ENCODE assay signal across 8 mouse cellular contexts in genomic region chr19:41913774-41914591, GRCm38 (mm10). TPM values are rescaled to one million over a fixed set of nuclear protein-coding genes. Genes with fewer than 3 reads are reported as not detected.
A peak's percentile ranks its signal among the peaks of the same experiment; 100 is the strongest.
DNase-seq lines count a peak whose midpoint lies in the region; ATAC-seq lines count a peak whose summit lies in the region.

No protein-coding gene starts in this region.

- H3K27ac ChIP-seq in heart, embryonic 16.5 days (ENCODE audit: low read length): peak overlapping the region; percentile 96
- no peak overlapping the region for H3K27ac ChIP-seq in hindbrain, embryonic 14.5 days
- H3K27ac ChIP-seq in midbrain, embryonic 14.5 days (replicated peaks; ENCODE audit: low read depth, low read length): no peak overlapping the region

- H3K36me3 ChIP-seq in heart, embryonic 16.5 days (ENCODE audit: control insufficient read depth, insufficient read depth): peaks cover 33% of the 10 kb centered on the region
- H3K36me3 ChIP-seq in hindbrain, embryonic 14.5 days (replicated peaks; ENCODE audit: control insufficient read depth, insufficient read depth): peaks cover 24% of the 10 kb centered on the region
- H3K36me3 ChIP-seq in midbrain, embryonic 14.5 days (ENCODE audit: control insufficient read depth, insufficient read depth, low read length): peaks cover 31% of the 10 kb centered on the region

- ATAC-seq in heart, embryonic 16.5 days (replicated peaks; ENCODE audit: extremely low read depth, insufficient read depth, low FRiP score): no peak
- ATAC-seq in hindbrain, embryonic 14.5 days (ENCODE audit: low FRiP score): no peak
- ATAC-seq in midbrain, embryonic 14.5 days (ENCODE audit: low FRiP score, low TSS enrichment): no peak
- no peak for ATAC-seq in CD4-positive, CD25-positive, alpha-beta regulatory T cell, adult 4 months
- no peak for ATAC-seq in erythroid progenitor cell, adult 5-6 weeks (replicated peaks; ENCODE audit: low FRiP score, poor library complexity, severe bottlenecking)
- no peak for ATAC-seq in cerebellum, adult (ENCODE audit: insufficient number of reproducible peaks, low FRiP score, low TSS enrichment)

- intact Hi-C loops in heart, postnatal 10 days (cut with DNase I): loop anchor here (2.0 to 5.0 kb wide), 3 partner anchors 19 to 113 kb away; partner anchors contain the start of genes Exosc1, Mms19, Ubtd1 and Zdhhc16

- H3K9ac ChIP-seq in heart, embryonic 16.5 days (ENCODE audit: low read length): peak overlapping the region; percentile 95
- peak overlapping the region; percentile 81 for H3K9ac ChIP-seq in hindbrain, embryonic 14.5 days
- H3K9ac ChIP-seq in midbrain, embryonic 14.5 days (replicated peaks; ENCODE audit: low read length): peak overlapping the region; percentile 83; the same call in 1 of the 2 replicates

- peaks cover 19% of the 10 kb centered on the region for H3K4me1 ChIP-seq in heart, embryonic 16.5 days (ENCODE audit: control insufficient read depth, insufficient read depth, low read length)
- H3K4me1 ChIP-seq in hindbrain, embryonic 14.5 days (replicated peaks; ENCODE audit: control insufficient read depth, insufficient read depth, low read length): peaks cover 18% of the 10 kb centered on the region
- peaks cover 16% of the 10 kb centered on the region for H3K4me1 ChIP-seq in midbrain, embryonic 14.5 days (ENCODE audit: control insufficient read depth, insufficient read depth, low read length)

- 24% methylated on average over 6 of the region's 6 CpGs for WGBS in heart, embryonic 16.5 days
- WGBS in hindbrain, embryonic 14.5 days: 47% methylated on average over 6 of the region's 6 CpGs
- WGBS in midbrain, embryonic 14.5 days: 31% methylated on average over 6 of the region's 6 CpGs

- peak overlapping the region; percentile 85 for H3K4me3 ChIP-seq in heart, embryonic 16.5 days (ENCODE audit: low read length)
- H3K4me3 ChIP-seq in hindbrain, embryonic 14.5 days (replicated peaks; ENCODE audit: low read length): peak overlapping the region; percentile 92
- H3K4me3 ChIP-seq in midbrain, embryonic 14.5 days (replicated peaks; ENCODE audit: low read depth, low read length): peak overlapping the region; percentile 94

- DNase-seq in heart, postnatal 10 days: no peak
- peak; percentile 31 for DNase-seq in R1 (ENCODE audit: low read depth, low spot score)
- DNase-seq in hindbrain, embryonic 14.5 days (ENCODE audit: low spot score): no peak
- DNase-seq in midbrain, embryonic 14.5 days: no peak

- no peaks in the 10 kb centered on the region for H3K27me3 ChIP-seq in heart, embryonic 16.5 days (ENCODE audit: control insufficient read depth, insufficient read depth, low read length)
- H3K27me3 ChIP-seq in hindbrain, embryonic 14.5 days (ENCODE audit: control insufficient read depth, insufficient read depth, low read length): no peaks in the 10 kb centered on the region
- H3K27me3 ChIP-seq in midbrain, embryonic 14.5 days (ENCODE audit: control insufficient read depth, insufficient read depth, low read length): no peaks in the 10 kb centered on the region

- H3K9me3 ChIP-seq in heart, embryonic 16.5 days (replicated peaks; ENCODE audit: control insufficient read depth, low read length): no peaks in the 10 kb centered on the region
- H3K9me3 ChIP-seq in hindbrain, embryonic 14.5 days (ENCODE audit: control insufficient read depth, low read length): no peaks in the 10 kb centered on the region
- H3K9me3 ChIP-seq in midbrain, embryonic 14.5 days (ENCODE audit: control insufficient read depth, low read length): no peaks in the 10 kb centered on the region

- H3K4me2 ChIP-seq in heart, embryonic 16.5 days (ENCODE audit: low read depth, low read length): peak overlapping the region; percentile 94
- H3K4me2 ChIP-seq in hindbrain, embryonic 14.5 days (replicated peaks): peak overlapping the region; percentile 85
- peak overlapping the region; percentile 85 for H3K4me2 ChIP-seq in midbrain, embryonic 14.5 days (ENCODE audit: low read length)

RNA-seq across cellular contexts. Expression of gene Pgam1, which starts 2.3 kb away (rescaled TPM):
- polyA plus RNA-seq in heart, embryonic 16.5 days (2015; fragmentation: Nextera tagmentation; extraction: Ambion mirVana): 694 and 741 TPM in 2 replicates
- 100 to 1,000 TPM; 116 to 154 TPM for total RNA-seq in heart, postnatal 10 days (2021)
- 498 and 547 TPM in 2 replicates for polyA plus RNA-seq in hindbrain, embryonic 14.5 days (2014; fragmentation: Nextera tagmentation; extraction: Ambion mirVana)
- 451 and 465 TPM in 2 replicates for polyA plus RNA-seq in midbrain, embryonic 14.5 days (2014; fragmentation: Nextera tagmentation; extraction: Ambion mirVana)
- polyA plus RNA-seq in CD4-positive, CD25-positive, alpha-beta regulatory T cell, adult 4 months (2017; shearing (Covaris generic)): 10 to 100 TPM; 41.8 to 43.3 TPM
- 102 and 109 TPM in 2 replicates for total RNA-seq in erythroid progenitor cell, adult 5-6 weeks (2015; ENCODE audit: low replicate concordance)
- 17.3 and 26.3 TPM in 2 replicates for total RNA-seq in erythroid progenitor cell, adult 5-6 weeks (2017; ENCODE audit: low replicate concordance)

RNA-seq across cellular contexts. Expression of gene Rrp12, which starts 18.0 kb away (rescaled TPM):
- polyA plus RNA-seq in heart, embryonic 16.5 days (2015; fragmentation: Nextera tagmentation; extraction: Ambion mirVana): 9.4 and 10.0 TPM in 2 replicates
- total RNA-seq in heart, postnatal 10 days (2021): 10 to 100 TPM; 17.7 to 20.9 TPM
- 13.2 and 16.2 TPM in 2 replicates for polyA plus RNA-seq in hindbrain, embryonic 14.5 days (2014; fragmentation: Nextera tagmentation; extraction: Ambion mirVana)
- 12.5 TPM in 2 replicates for polyA plus RNA-seq in midbrain, embryonic 14.5 days (2014; fragmentation: Nextera tagmentation; extraction: Ambion mirVana)
- 10 to 100 TPM in 1 of 2 experiments, 1 to 10 TPM in 1; 7.2 to 17.3 TPM for polyA plus RNA-seq in CD4-positive, CD25-positive, alpha-beta regulatory T cell, adult 4 months (2017; shearing (Covaris generic))
- total RNA-seq in erythroid progenitor cell, adult 5-6 weeks (2015; ENCODE audit: low replicate concordance): 1.1 and 2.1 TPM in 2 replicates
- total RNA-seq in erythroid progenitor cell, adult 5-6 weeks (2017; ENCODE audit: low replicate concordance): 1.2 TPM in 1 of 2 replicates, not detected in the other

RNA-seq across cellular contexts. Expression of gene Exosc1, which starts 19.2 kb away (rescaled TPM):
- 40.2 and 45.3 TPM in 2 replicates for polyA plus RNA-seq in heart, embryonic 16.5 days (2015; fragmentation: Nextera tagmentation; extraction: Ambion mirVana)
- total RNA-seq in heart, postnatal 10 days (2021): 10 to 100 TPM; 13.3 to 15.8 TPM
- 51.9 and 64.0 TPM in 2 replicates for polyA plus RNA-seq in hindbrain, embryonic 14.5 days (2014; fragmentation: Nextera tagmentation; extraction: Ambion mirVana)
- 56.4 and 57.4 TPM in 2 replicates for polyA plus RNA-seq in midbrain, embryonic 14.5 days (2014; fragmentation: Nextera tagmentation; extraction: Ambion mirVana)
- polyA plus RNA-seq in CD4-positive, CD25-positive, alpha-beta regulatory T cell, adult 4 months (2017; shearing (Covaris generic)): 10 to 100 TPM; 83.6 to 89.9 TPM
- total RNA-seq in erythroid progenitor cell, adult 5-6 weeks (2015; ENCODE audit: low replicate concordance): 16.9 and 21.0 TPM in 2 replicates
- 7.1 and 14.1 TPM in 2 replicates for total RNA-seq in erythroid progenitor cell, adult 5-6 weeks (2017; ENCODE audit: low replicate concordance)

RNA-seq across cellular contexts. Expression of gene Zdhhc16, which starts 19.3 kb away (rescaled TPM):
- polyA plus RNA-seq in heart, embryonic 16.5 days (2015; fragmentation: Nextera tagmentation; extraction: Ambion mirVana): 53.7 and 59.2 TPM in 2 replicates
- 10 to 100 TPM; 27.6 to 29.4 TPM for total RNA-seq in heart, postnatal 10 days (2021)
- 70.6 and 70.8 TPM in 2 replicates for polyA plus RNA-seq in hindbrain, embryonic 14.5 days (2014; fragmentation: Nextera tagmentation; extraction: Ambion mirVana)
- polyA plus RNA-seq in midbrain, embryonic 14.5 days (2014; fragmentation: Nextera tagmentation; extraction: Ambion mirVana): 72.3 and 72.8 TPM in 2 replicates
- polyA plus RNA-seq in CD4-positive, CD25-positive, alpha-beta regulatory T cell, adult 4 months (2017; shearing (Covaris generic)): 10 to 100 TPM; 40.7 to 59.3 TPM
- 21.4 and 31.4 TPM in 2 replicates for total RNA-seq in erythroid progenitor cell, adult 5-6 weeks (2015; ENCODE audit: low replicate concordance)
- total RNA-seq in erythroid progenitor cell, adult 5-6 weeks (2017; ENCODE audit: low replicate concordance): 15.1 and 25.8 TPM in 2 replicates

Comparison
In these comparisons a context has a peak if more than half of its experiments do, and no peak if none do; other contexts are left out.
1. RNA of gene Pgam1, which starts 2.3 kb away (polyA plus RNA-seq): 694 to 741 TPM in heart, embryonic 16.5 days, 498 to 547 TPM in hindbrain, embryonic 14.5 days and 451 to 465 TPM in midbrain, embryonic 14.5 days; 41.8 to 43.3 TPM in CD4-positive, CD25-positive, alpha-beta regulatory T cell, adult 4 months; every median in the first group is over 10 times any median in the second.
2. Peak in every context shown above with its lines, with median percentiles within 50 percentile points of each other: H3K4me2 ChIP-seq, H3K4me3 ChIP-seq and H3K9ac ChIP-seq.